Mouse (Mus musculus): ENCODE results near the gene Gm20388.

DNA sequence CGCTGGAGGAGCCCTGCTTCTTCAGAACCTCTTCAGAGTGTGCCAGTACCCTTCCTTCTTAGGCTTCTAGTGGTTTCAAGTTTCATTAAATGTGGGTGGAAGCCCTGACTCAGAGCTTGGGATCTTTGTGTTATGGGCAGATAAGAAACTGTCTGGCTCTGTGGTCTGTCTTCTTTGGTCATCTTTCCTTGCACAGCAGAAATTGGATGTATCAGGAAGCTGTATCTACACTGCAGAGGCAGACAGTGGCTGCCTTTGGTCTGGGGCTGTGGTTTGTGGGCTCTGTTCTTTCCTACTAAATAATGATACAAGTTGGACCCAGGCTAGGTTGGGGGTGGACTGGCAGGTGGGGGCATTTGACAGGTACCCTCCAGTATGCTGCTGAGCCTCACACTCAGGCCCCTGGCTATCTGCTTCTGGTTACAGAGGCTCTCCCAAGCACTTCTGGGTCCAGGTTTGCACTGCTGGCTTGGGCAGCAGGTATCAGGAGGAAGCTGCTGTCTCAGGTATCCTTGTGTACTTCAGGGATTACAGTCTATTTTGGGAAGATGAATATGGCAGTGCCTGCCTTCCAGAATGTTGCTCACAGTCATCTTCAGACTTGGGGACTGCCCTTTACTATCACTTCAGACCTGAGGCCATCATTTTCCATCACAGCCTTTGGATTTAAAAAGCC, 2045.3 kb downstream of the Gm20388 start:
- TF ChIP-seq POLR2A (IDR thresholded peaks at IDR 0.05; ENCODE audit: borderline replicate concordance, control insufficient read depth, low read depth, low read length) (no peak), CTCF (IDR thresholded peaks at IDR 0.05; ENCODE audit: control insufficient read depth, insufficient read depth, low read length) (no peak)

All from bone marrow, adult 2 months (tissue).